Mouse (Mus musculus): ENCODE results near the gene Wbp1. TPM values are rescaled to one million over a fixed set of nuclear protein-coding genes. Genes with fewer than 3 reads are reported as not detected.

The Wbp1 gene
- polyA plus RNA-seq, 1 experiment from 2014 or later: 87.2 TPM

GRCm38 (mm10) chr6:83107566-83108400 lies 13.6 kb downstream of the Wbp1 start:
- Histone ChIP-seq H3K9me3 (replicated peaks; ENCODE audit: control insufficient read depth, low read length) (no peaks in the 10 kb centered on the region), H3K27ac (ENCODE audit: low read depth, low read length) (no peak overlapping the region), H3K36me3 (ENCODE audit: control insufficient read depth, insufficient read depth, low read length) (no peaks in the 10 kb centered on the region), H3K4me3 (ENCODE audit: low read depth, low read length) (peak overlapping the region; percentile 66), H3K4me2 (peak overlapping the region; percentile 82), H3K9ac (ENCODE audit: low read depth, low read length) (peak overlapping the region; percentile 18; the same call in 1 of the 2 replicates), H3K4me1 (ENCODE audit: control insufficient read depth, insufficient read depth, low read length) (peaks cover 28% of the 10 kb centered on the region), H3K27me3 (ENCODE audit: control insufficient read depth, insufficient read depth, low read length) (no peaks in the 10 kb centered on the region)
- ATAC-seq (replicated peaks; ENCODE audit: insufficient number of reproducible peaks, low FRiP score, low TSS enrichment): no peak
- 29% methylated on average over 13 of the region's 13 CpGs for WGBS (ENCODE audit: insufficient replicate concordance)

GRCm38 (mm10) chr6:83104158-83104557 lies 17.2 kb downstream of the Wbp1 start:
- WGBS (ENCODE audit: insufficient replicate concordance): 78% methylated on average over 4 of the region's 4 CpGs
- no peak overlapping the region for H3K27ac ChIP-seq (ENCODE audit: low read depth, low read length)
- no peak overlapping the region for H3K4me2 ChIP-seq

GRCm38 (mm10) chr6:83103130-83103650 lies 18.2 kb downstream of the Wbp1 start:
- Histone ChIP-seq H3K4me1 (ENCODE audit: control insufficient read depth, insufficient read depth, low read length) (peaks cover 22% of the 10 kb centered on the region), H3K36me3 (ENCODE audit: control insufficient read depth, insufficient read depth, low read length) (no peaks in the 10 kb centered on the region), H3K4me3 (ENCODE audit: low read depth, low read length) (peak overlapping the region; percentile 87; the same call in 1 of the 2 replicates), H3K9ac (ENCODE audit: low read depth, low read length) (peak overlapping the region; percentile 22; the same call in 1 of the 2 replicates), H3K9me3 (replicated peaks; ENCODE audit: control insufficient read depth, low read length) (no peaks in the 10 kb centered on the region), H3K4me2 (peak overlapping the region; percentile 87), H3K27me3 (ENCODE audit: control insufficient read depth, insufficient read depth, low read length) (no peaks in the 10 kb centered on the region), H3K27ac (ENCODE audit: low read depth, low read length) (no peak overlapping the region)
- peak; percentile 15 for ATAC-seq (replicated peaks; ENCODE audit: insufficient number of reproducible peaks, low FRiP score, low TSS enrichment)
- WGBS (ENCODE audit: insufficient replicate concordance): 36% methylated on average over 11 of the region's 11 CpGs

More at GRCm38 (mm10) chr6:83104158-83104557, 17.2 kb downstream of the Wbp1 start:
- H3K9me3 ChIP-seq (replicated peaks; ENCODE audit: control insufficient read depth, low read length): no peaks in the 10 kb centered on the region
- H3K36me3 ChIP-seq (ENCODE audit: control insufficient read depth, insufficient read depth, low read length): no peaks in the 10 kb centered on the region
- no peaks in the 10 kb centered on the region for H3K27me3 ChIP-seq (ENCODE audit: control insufficient read depth, insufficient read depth, low read length)
- no peak overlapping the region for H3K9ac ChIP-seq (ENCODE audit: low read depth, low read length)
- H3K4me1 ChIP-seq (ENCODE audit: control insufficient read depth, insufficient read depth, low read length): peaks cover 24% of the 10 kb centered on the region
- no peak overlapping the region for H3K4me3 ChIP-seq (ENCODE audit: low read depth, low read length)
- ATAC-seq (replicated peaks; ENCODE audit: insufficient number of reproducible peaks, low FRiP score, low TSS enrichment): no peak

- no peaks in the 10 kb centered on the region for H3K27me3 ChIP-seq (ENCODE audit: control insufficient read depth, insufficient read depth, low read length)
- H3K9me3 ChIP-seq (replicated peaks; ENCODE audit: control insufficient read depth, low read length): no peaks in the 10 kb centered on the region
- ATAC-seq (replicated peaks; ENCODE audit: insufficient number of reproducible peaks, low FRiP score, low TSS enrichment): peak; percentile 76
- peaks cover 15% of the 10 kb centered on the region for H3K4me1 ChIP-seq (ENCODE audit: control insufficient read depth, insufficient read depth, low read length)
- H3K36me3 ChIP-seq (ENCODE audit: control insufficient read depth, insufficient read depth, low read length): no peaks in the 10 kb centered on the region
- peak overlapping the region; percentile 68 for H3K27ac ChIP-seq (ENCODE audit: low read depth, low read length)
- peak overlapping the region; percentile 87 for H3K4me2 ChIP-seq
- WGBS (ENCODE audit: insufficient replicate concordance): under 1% methylated on average over 72 of the region's 74 CpGs
- H3K9ac ChIP-seq (ENCODE audit: low read depth, low read length): peak overlapping the region; percentile 85
- H3K4me3 ChIP-seq (ENCODE audit: low read depth, low read length): peak overlapping the region; percentile 87
Measured at GRCm38 (mm10) chr6:83101688-83102556, 19.4 kb downstream of the Wbp1 start.

GRCm38 (mm10) chr6:83101316-83101687 lies 20.1 kb downstream of the Wbp1 start, which contains the start of the genes Ccdc142 and Gm42688:
Ccdc142 (plus strand) TSS chr6:83101601.
Gm42688 (plus strand) TSS chr6:83101617.
- Histone ChIP-seq H3K4me3 (ENCODE audit: low read depth, low read length) (peak within 1 kb of the TSS; percentile 87), H3K4me2 (peak within 1 kb of the TSS; percentile 87), H3K36me3 (ENCODE audit: control insufficient read depth, insufficient read depth, low read length) (no peaks in the 10 kb centered on the region), H3K27me3 (ENCODE audit: control insufficient read depth, insufficient read depth, low read length) (no peaks in the 10 kb centered on the region), H3K9ac (ENCODE audit: low read depth, low read length) (peak within 1 kb of the TSS; percentile 85), H3K9me3 (replicated peaks; ENCODE audit: control insufficient read depth, low read length) (no peaks in the 10 kb centered on the region), H3K27ac (ENCODE audit: low read depth, low read length) (peak within 1 kb of the TSS; percentile 68), H3K4me1 (ENCODE audit: control insufficient read depth, insufficient read depth, low read length) (peaks cover 15% of the 10 kb centered on the region)
- ATAC-seq (replicated peaks; ENCODE audit: insufficient number of reproducible peaks, low FRiP score, low TSS enrichment): peak; percentile 81
- WGBS (ENCODE audit: insufficient replicate concordance): 1% methylated on average over 25 of the region's 25 CpGs

- no peak for ATAC-seq (replicated peaks; ENCODE audit: insufficient number of reproducible peaks, low FRiP score, low TSS enrichment)
- 67% methylated on average over 2 of the region's 2 CpGs for WGBS (ENCODE audit: insufficient replicate concordance)
- 0 out of 2 replicates have a peak, but pooled peaks cover 2% of the 10 kb centered on the region for H3K27me3 ChIP-seq (ENCODE audit: control insufficient read depth, insufficient read depth, low read length)
- no peak overlapping the region for H3K4me3 ChIP-seq (ENCODE audit: low read depth, low read length)
- H3K36me3 ChIP-seq (ENCODE audit: control insufficient read depth, insufficient read depth, low read length): no peaks in the 10 kb centered on the region
- no peak overlapping the region for H3K4me2 ChIP-seq
- no peaks in the 10 kb centered on the region for H3K9me3 ChIP-seq (replicated peaks; ENCODE audit: control insufficient read depth, low read length)
- H3K27ac ChIP-seq (ENCODE audit: low read depth, low read length): no peak overlapping the region
- no peak overlapping the region for H3K9ac ChIP-seq (ENCODE audit: low read depth, low read length)
- H3K4me1 ChIP-seq (ENCODE audit: control insufficient read depth, insufficient read depth, low read length): peaks cover 14% of the 10 kb centered on the region
Measured at GRCm38 (mm10) chr6:83098411-83098810, 22.9 kb downstream of the Wbp1 start.

- Histone ChIP-seq H3K27me3 (ENCODE audit: control insufficient read depth, insufficient read depth, low read length) (peaks cover 2% of the 10 kb centered on the region; the same call in 1 of the 2 replicates), H3K9ac (ENCODE audit: low read depth, low read length) (no peak overlapping the region), H3K4me3 (ENCODE audit: low read depth, low read length) (no peak overlapping the region), H3K4me1 (ENCODE audit: control insufficient read depth, insufficient read depth, low read length) (0 out of 2 replicates have a peak, but pooled peaks cover under 1% of the 10 kb centered on the region), H3K27ac (ENCODE audit: low read depth, low read length) (no peak overlapping the region), H3K9me3 (replicated peaks; ENCODE audit: control insufficient read depth, low read length) (no peaks in the 10 kb centered on the region), H3K4me2 (no peak overlapping the region), H3K36me3 (ENCODE audit: control insufficient read depth, insufficient read depth, low read length) (no peaks in the 10 kb centered on the region)
- 35% methylated on average over 6 of the region's 6 CpGs for WGBS (ENCODE audit: insufficient replicate concordance)
- ATAC-seq (replicated peaks; ENCODE audit: insufficient number of reproducible peaks, low FRiP score, low TSS enrichment): no peak
Measured at GRCm38 (mm10) chr6:83095968-83096367, 25.4 kb downstream of the Wbp1 start.

- 32% methylated on average over 6 of the region's 6 CpGs for WGBS (ENCODE audit: insufficient replicate concordance)
- H3K27ac ChIP-seq (ENCODE audit: low read depth, low read length): no peak overlapping the region
Measured at GRCm38 (mm10) chr6:83092416-83093127, 28.8 kb downstream of the Wbp1 start.

More at GRCm38 (mm10) chr6:83092416-83093127, 28.8 kb downstream of the Wbp1 start:
- Histone ChIP-seq H3K9ac (ENCODE audit: low read depth, low read length) (no peak overlapping the region), H3K27me3 (ENCODE audit: control insufficient read depth, insufficient read depth, low read length) (peaks cover 31% of the 10 kb centered on the region), H3K9me3 (replicated peaks; ENCODE audit: control insufficient read depth, low read length) (no peaks in the 10 kb centered on the region), H3K4me2 (no peak overlapping the region), H3K4me1 (ENCODE audit: control insufficient read depth, insufficient read depth, low read length) (peaks cover 4% of the 10 kb centered on the region), H3K36me3 (ENCODE audit: control insufficient read depth, insufficient read depth, low read length) (no peaks in the 10 kb centered on the region), H3K4me3 (ENCODE audit: low read depth, low read length) (no peak overlapping the region)
- ATAC-seq (replicated peaks; ENCODE audit: insufficient number of reproducible peaks, low FRiP score, low TSS enrichment): no peak

All from heart, embryonic 11.5 days (tissue).